Mouse (Mus musculus): ENCODE data around the gene Pde7b.

The Pde7b gene

GRCm38 (mm10) chr10:20654187-20654586, 70.7 kb downstream of the Pde7b start:
- no peak for DNase-seq (ENCODE audit: low read depth, low spot score)

GRCm38 (mm10) chr10:20653299-20653698, 71.6 kb downstream of the Pde7b start:
- no peak for DNase-seq (ENCODE audit: low read depth, low spot score)

- no peak for DNase-seq (ENCODE audit: low read depth, low spot score)
Measured at GRCm38 (mm10) chr10:20636381-20636780, 88.5 kb downstream of the Pde7b start.

GRCm38 (mm10) chr10:20633085-20633415, 91.8 kb downstream of the Pde7b start:
- peak; percentile 9 for DNase-seq (ENCODE audit: low read depth, low spot score)

- no peak for DNase-seq (ENCODE audit: low read depth, low spot score)
Measured at GRCm38 (mm10) chr10:20632256-20633084, 92.4 kb downstream of the Pde7b start.

GRCm38 (mm10) chr10:20630122-20630521, 94.8 kb downstream of the Pde7b start:
- DNase-seq (ENCODE audit: low read depth, low spot score), result no peak

- no peak for DNase-seq (ENCODE audit: low read depth, low spot score)
Measured at GRCm38 (mm10) chr10:20625702-20626375, 99.0 kb downstream of the Pde7b start.

GRCm38 (mm10) chr10:20621661-20622454, 103.0 kb downstream of the Pde7b start:
- no peak for DNase-seq (ENCODE audit: low read depth, low spot score)

- no peak for DNase-seq (ENCODE audit: low read depth, low spot score)
Measured at GRCm38 (mm10) chr10:20606007-20606406, 118.9 kb downstream of the Pde7b start.

- no peak for DNase-seq (ENCODE audit: low read depth, low spot score)
Measured at GRCm38 (mm10) chr10:20595107-20595810, 129.6 kb downstream of the Pde7b start.

- DNase-seq (ENCODE audit: low read depth, low spot score), result no peak
Measured at GRCm38 (mm10) chr10:20594015-20594414, 130.9 kb downstream of the Pde7b start.

- DNase-seq (ENCODE audit: low read depth, low spot score), result peak; percentile 4
Measured at GRCm38 (mm10) chr10:20590100-20590499, 134.8 kb downstream of the Pde7b start.

- DNase-seq (ENCODE audit: low read depth, low spot score), result no peak
Measured at GRCm38 (mm10) chr10:20585959-20586358, 138.9 kb downstream of the Pde7b start.

GRCm38 (mm10) chr10:20575002-20575401, 149.9 kb downstream of the Pde7b start:
- DNase-seq (ENCODE audit: low read depth, low spot score), result no peak

GRCm38 (mm10) chr10:20574414-20574813, 150.5 kb downstream of the Pde7b start:
- DNase-seq (ENCODE audit: low read depth, low spot score), result no peak

- DNase-seq (ENCODE audit: low read depth, low spot score), result no peak
Measured at GRCm38 (mm10) chr10:20571521-20571920, 153.4 kb downstream of the Pde7b start.

GRCm38 (mm10) chr10:20568630-20569029, 156.2 kb downstream of the Pde7b start:
- DNase-seq (ENCODE audit: low read depth, low spot score), result no peak

GRCm38 (mm10) chr10:20567684-20568236, 157.1 kb downstream of the Pde7b start:
- DNase-seq (ENCODE audit: low read depth, low spot score), result no peak

- DNase-seq (ENCODE audit: low read depth, low spot score), result no peak
Measured at GRCm38 (mm10) chr10:20556477-20556876, 168.4 kb downstream of the Pde7b start.

- no peak for DNase-seq (ENCODE audit: low read depth, low spot score)
Measured at GRCm38 (mm10) chr10:20551341-20551740, 173.5 kb downstream of the Pde7b start.

- DNase-seq (ENCODE audit: low read depth, low spot score), result no peak
Measured at GRCm38 (mm10) chr10:20550771-20551170, 174.1 kb downstream of the Pde7b start.

Data from mesoderm, embryonic 11.5 days (tissue).